Mouse (Mus musculus): Measurements from ENCODE around the gene Slirp. TPM values are rescaled to one million over a fixed set of nuclear protein-coding genes. Genes with fewer than 3 reads are reported as not detected.
"Not testable (repeated sequence)": the region's sequence is repeated elsewhere in the genome, so short reads cannot be mapped to it uniquely, and the experiment has no call there.

Slirp gene
- polyA plus RNA-seq, 1 experiment from 2014 or later, result 298 TPM

DNA sequence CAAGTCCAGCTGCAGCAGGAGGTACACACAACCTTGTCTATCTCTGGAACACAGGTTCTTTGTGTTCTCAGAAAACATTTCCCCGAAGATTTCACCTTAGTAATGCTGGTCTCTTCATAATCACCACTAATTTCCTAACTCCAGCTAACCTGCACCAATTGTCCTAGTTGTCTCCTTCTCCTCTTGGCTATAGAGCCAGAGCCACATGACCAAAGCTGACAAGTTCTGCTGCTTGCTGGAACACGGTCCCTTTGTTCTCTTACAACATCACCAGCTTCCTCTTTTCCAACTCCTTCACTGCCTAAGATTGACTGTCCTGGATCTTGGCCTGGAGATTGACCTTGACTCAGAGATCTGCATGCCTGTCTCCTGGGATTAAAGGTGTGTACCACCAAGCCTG, 45.0 kb downstream of the Slirp start:
- H3K9ac ChIP-seq (ENCODE audit: low read length); H3K9me3 ChIP-seq (ENCODE audit: control insufficient read depth, low read length); ATAC-seq (ENCODE audit: insufficient read depth, low FRiP score, low TSS enrichment); H3K4me1 ChIP-seq (ENCODE audit: control insufficient read depth, insufficient read depth, low read length); H3K27ac ChIP-seq (ENCODE audit: low read depth, low read length); H3K4me3 ChIP-seq (ENCODE audit: low read depth, low read length); DNase-seq (ENCODE audit: low spot score); H3K4me2 ChIP-seq (ENCODE audit: low read depth); H3K36me3 ChIP-seq (ENCODE audit: control insufficient read depth, insufficient read depth, low read length); H3K27me3 ChIP-seq (ENCODE audit: control insufficient read depth, insufficient read depth, low read length): not testable (repeated sequence)
- 68% methylated on average over 2 of the region's 2 CpGs for WGBS

DNA sequence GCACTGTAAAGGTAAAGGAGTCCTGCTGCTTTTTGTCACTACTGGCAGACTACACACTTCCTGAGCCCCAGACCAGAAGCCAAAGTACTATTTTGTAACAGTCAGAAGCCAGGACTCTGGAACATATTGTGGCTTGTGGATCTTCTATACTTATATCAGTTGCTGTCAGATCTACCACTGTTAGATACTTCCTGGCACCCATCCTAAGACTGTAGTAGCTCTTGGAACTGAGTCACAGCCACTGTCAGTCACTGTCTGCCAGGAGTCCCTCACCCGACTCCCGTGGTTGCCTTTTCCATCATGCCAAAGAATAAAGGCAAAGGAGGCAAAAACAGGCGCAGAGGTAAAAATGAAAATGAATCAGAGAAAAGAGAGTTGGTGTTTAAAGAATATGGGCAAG, 50.7 kb downstream of the Slirp start, which contains the start of gene Gm5788:
Gm5788 (plus strand) TSS at position 301 of the 400 bp plus-strand sequence.
- not testable (repeated sequence) for DNase-seq (ENCODE audit: low spot score); H3K4me3 ChIP-seq (ENCODE audit: low read depth, low read length); H3K27ac ChIP-seq (ENCODE audit: low read depth, low read length); H3K36me3 ChIP-seq (ENCODE audit: control insufficient read depth, insufficient read depth, low read length); H3K4me1 ChIP-seq (ENCODE audit: control insufficient read depth, insufficient read depth, low read length); H3K9ac ChIP-seq (ENCODE audit: low read length); ATAC-seq (ENCODE audit: insufficient read depth, low FRiP score, low TSS enrichment); H3K27me3 ChIP-seq (ENCODE audit: control insufficient read depth, insufficient read depth, low read length); H3K4me2 ChIP-seq (ENCODE audit: low read depth); H3K9me3 ChIP-seq (ENCODE audit: control insufficient read depth, low read length)
- 97% methylated on average over 2 of the region's 3 CpGs for WGBS

Small RNA genes lying within 50 kb of the gene (microRNA-seq; reads per million reads assigned to microRNA genes)
- 20.8 reads per million, percentile 29 among the genes with 10 or more reads in this experiment for gene Mir3068

Other genes starting within 250 kb of the Slirp start
- 0.77 and 1.8 TPM in 2 replicates for gene Samd15, start 244.2 kb upstream of the Slirp start, polyA plus RNA-seq (2014; fragmentation: Nextera tagmentation; extraction: Ambion mirVana)
- 4.7 and 5.0 TPM in 2 replicates for gene Tmed8, start 243.4 kb upstream of the Slirp start, polyA plus RNA-seq (2014; fragmentation: Nextera tagmentation; extraction: Ambion mirVana)
- 0.78 and 1.6 TPM in 2 replicates for gene Noxred1, start 205.2 kb upstream of the Slirp start, polyA plus RNA-seq (2014; fragmentation: Nextera tagmentation; extraction: Ambion mirVana)
- gene Vipas39, start 177.6 kb upstream of the Slirp start, polyA plus RNA-seq (2014; fragmentation: Nextera tagmentation; extraction: Ambion mirVana), result 62.5 and 62.9 TPM in 2 replicates
- 224 and 233 TPM in 2 replicates for gene Ahsa1, start 177.4 kb upstream of the Slirp start, polyA plus RNA-seq (2014; fragmentation: Nextera tagmentation; extraction: Ambion mirVana)
- 0.34 and 0.94 TPM in 2 replicates for gene Ism2, start 144.2 kb upstream of the Slirp start, polyA plus RNA-seq (2014; fragmentation: Nextera tagmentation; extraction: Ambion mirVana)
- gene Sptlc2, start 55.5 kb upstream of the Slirp start, polyA plus RNA-seq (2014; fragmentation: Nextera tagmentation; extraction: Ambion mirVana), result 55.5 and 70.0 TPM in 2 replicates
- 45.6 and 47.0 TPM in 2 replicates for gene Alkbh1, start 121 bp downstream of the Slirp start, polyA plus RNA-seq (2014; fragmentation: Nextera tagmentation; extraction: Ambion mirVana)
- gene Snw1, start 28.4 kb downstream of the Slirp start, polyA plus RNA-seq (2014; fragmentation: Nextera tagmentation; extraction: Ambion mirVana), result 159 and 164 TPM in 2 replicates
- gene Gm5788, start 50.8 kb downstream of the Slirp start, polyA plus RNA-seq (2014; fragmentation: Nextera tagmentation; extraction: Ambion mirVana), result not detected in 2 replicates
- not detected in 2 replicates for gene Gm8300, start 70.4 kb downstream of the Slirp start, polyA plus RNA-seq (2014; fragmentation: Nextera tagmentation; extraction: Ambion mirVana)
- gene Oog1, start 158.8 kb downstream of the Slirp start, polyA plus RNA-seq (2014; fragmentation: Nextera tagmentation; extraction: Ambion mirVana), result not detected in 2 replicates
- not detected in 2 replicates for gene Gm4027, start 175.0 kb downstream of the Slirp start, polyA plus RNA-seq (2014; fragmentation: Nextera tagmentation; extraction: Ambion mirVana)
- not detected in 2 replicates for gene Gm16381, start 200.7 kb downstream of the Slirp start, polyA plus RNA-seq (2014; fragmentation: Nextera tagmentation; extraction: Ambion mirVana)

Data from neural tube, embryonic 11.5 days (tissue).